Mouse (Mus musculus): ENCODE data around the gene Gm20388. TPM values are rescaled to one million over a fixed set of nuclear protein-coding genes. Genes with fewer than 3 reads are reported as not detected.

The Gm20388 gene
- total RNA-seq, 1 experiment from 2014 or later, result 3.6 TPM

GRCm38 (mm10) chr8:122162992-122163391 lies 2252.4 kb downstream of the Gm20388 start:
- DNase-seq, result peak; percentile 89

- no peak for DNase-seq
These were observed 2256.7 kb downstream of the Gm20388 start for GRCm38 (mm10) chr8:122167204-122167860.

- DNase-seq, result no peak
These were observed 2258.8 kb downstream of the Gm20388 start for GRCm38 (mm10) chr8:122169446-122169845.

- DNase-seq, result no peak
These were observed 2261.2 kb downstream of the Gm20388 start for GRCm38 (mm10) chr8:122171823-122172222.

GRCm38 (mm10) chr8:122174133-122174930 lies 2263.7 kb downstream of the Gm20388 start:
- DNase-seq, result peak; percentile 52

DNA sequence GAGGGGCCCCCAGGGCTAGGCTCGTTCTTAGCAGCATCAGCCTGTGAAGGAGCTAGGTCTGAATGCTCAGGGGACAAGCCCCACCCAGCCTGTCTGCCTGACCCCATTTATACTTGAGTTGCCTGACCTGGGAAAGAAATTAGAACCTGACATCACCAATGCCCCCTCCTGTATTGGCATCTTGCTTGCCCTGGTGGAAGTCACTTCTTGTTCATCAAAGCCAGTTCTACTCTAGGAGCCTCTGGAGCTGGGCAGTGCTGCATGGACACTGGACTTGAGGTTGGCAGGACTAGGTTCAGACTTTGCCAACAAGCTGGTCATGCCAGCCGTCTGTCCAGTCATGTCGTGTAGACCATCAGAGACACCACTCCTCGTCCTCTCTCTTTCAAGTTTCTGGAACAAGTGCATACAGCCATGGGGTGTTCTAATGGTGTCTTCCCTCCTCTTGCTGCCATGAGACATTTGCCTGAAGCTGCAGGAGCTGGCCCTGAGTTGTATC lies 2267.8 kb downstream of the Gm20388 start:
- DNase-seq, result no peak

- no peak for DNase-seq
These were observed 2268.7 kb downstream of the Gm20388 start for GRCm38 (mm10) chr8:122179354-122179753.

DNA sequence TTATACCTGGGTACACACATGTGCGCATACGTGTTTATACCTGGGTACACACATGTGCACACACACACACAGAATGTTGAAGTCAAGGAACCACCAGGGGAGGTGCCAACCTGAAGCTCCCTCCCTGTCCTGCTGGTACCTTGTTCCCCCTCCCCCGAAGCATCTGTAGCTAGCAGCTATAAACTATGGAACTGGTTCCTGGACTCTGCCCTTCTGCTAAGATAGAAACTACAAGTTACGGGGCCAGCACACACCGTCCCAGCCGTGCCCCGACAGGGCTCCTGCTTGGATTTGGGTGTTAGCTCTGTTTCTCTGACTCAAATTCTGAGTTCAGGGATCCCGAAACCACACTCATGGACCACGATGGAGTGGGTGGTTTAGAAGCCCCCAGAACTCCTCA lies 2269.5 kb downstream of the Gm20388 start:
- DNase-seq, result no peak

DNA sequence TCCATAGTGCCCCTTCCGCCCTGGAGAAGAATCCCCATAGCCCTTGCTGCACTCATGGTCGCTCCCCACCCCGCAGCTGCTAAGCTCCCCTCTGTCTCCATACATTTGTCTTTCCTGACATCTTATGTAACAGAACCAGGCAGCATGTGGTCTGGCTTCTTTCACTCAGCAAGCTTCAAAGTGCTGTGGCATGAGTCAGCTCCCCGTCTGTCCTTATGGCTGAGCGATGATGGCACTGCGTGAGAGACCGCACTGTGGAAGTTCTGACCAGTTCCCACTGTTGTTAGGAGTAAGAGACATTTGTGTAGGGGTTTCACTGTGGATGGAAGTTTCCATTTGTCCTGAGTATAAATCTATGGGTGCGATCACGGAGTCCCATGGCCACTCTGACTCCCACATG lies 2270.8 kb downstream of the Gm20388 start:
- DNase-seq, result peak; percentile 34

DNA sequence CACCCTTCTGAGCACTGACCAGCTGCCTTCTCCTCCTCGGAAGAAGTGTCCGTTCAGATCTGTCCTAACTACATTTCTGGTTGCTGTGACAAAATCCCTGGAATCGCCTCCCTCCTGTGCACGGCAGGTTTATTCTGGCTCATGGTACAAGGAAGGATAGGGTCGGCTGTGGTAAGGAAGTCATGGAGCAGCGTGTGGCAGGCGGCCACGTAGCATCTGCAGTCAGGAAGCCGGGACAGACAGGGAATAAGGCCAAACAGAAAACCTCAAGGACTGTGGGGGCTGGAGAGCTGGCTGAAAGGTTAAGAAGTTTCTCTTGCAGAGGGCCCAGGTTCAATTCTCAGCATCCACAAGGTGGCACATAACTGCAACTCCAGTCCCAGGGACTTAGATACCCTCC lies 2271.3 kb downstream of the Gm20388 start:
- DNase-seq, result peak; percentile 13

GRCm38 (mm10) chr8:122186363-122186974 lies 2275.8 kb downstream of the Gm20388 start:
- DNase-seq, result no peak

DNA sequence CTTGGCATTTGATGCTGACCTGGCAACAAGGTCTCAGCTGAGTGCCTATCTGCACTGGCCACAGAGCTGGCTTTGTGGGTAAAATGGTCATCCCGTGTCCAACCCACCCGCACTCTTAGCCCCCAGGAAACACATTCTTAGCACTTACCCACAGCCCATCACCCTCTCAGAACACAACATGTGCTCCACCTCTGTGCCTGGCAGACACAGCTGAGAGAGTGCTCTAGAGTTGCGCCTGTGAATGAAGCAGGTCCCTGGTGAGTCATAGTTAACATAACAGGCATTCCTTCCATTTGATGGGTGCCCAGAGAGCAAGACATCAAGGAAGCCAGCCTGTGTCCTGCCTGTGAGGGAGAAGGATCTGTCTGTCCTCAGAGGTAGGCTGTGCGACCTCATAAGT lies 2276.6 kb downstream of the Gm20388 start:
- no peak for DNase-seq

- no peak for DNase-seq
These were observed 2279.9 kb downstream of the Gm20388 start for GRCm38 (mm10) chr8:122190349-122191053.

- no peak for DNase-seq
These were observed 2280.4 kb downstream of the Gm20388 start for GRCm38 (mm10) chr8:122191054-122191376.

DNA sequence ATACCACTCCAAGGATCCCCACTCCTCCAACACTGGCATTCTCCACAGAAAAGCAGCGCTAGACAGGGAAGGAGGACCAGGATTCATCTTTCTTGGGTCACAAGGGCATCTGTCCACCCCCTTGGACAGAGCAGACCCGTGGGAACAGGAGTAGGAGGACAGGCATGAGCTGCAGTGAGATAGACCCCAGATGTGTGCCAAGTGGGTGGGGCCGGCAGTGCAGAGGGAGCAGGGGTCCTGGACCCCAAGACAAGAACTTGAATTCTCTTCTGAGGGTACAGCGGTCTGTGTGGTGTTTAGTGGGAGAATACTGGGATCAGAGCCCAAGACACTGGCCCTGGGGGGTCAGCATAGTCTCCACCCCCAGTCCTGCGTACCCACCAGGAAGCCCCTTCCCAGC lies 2282.1 kb downstream of the Gm20388 start:
- no peak for DNase-seq

DNA sequence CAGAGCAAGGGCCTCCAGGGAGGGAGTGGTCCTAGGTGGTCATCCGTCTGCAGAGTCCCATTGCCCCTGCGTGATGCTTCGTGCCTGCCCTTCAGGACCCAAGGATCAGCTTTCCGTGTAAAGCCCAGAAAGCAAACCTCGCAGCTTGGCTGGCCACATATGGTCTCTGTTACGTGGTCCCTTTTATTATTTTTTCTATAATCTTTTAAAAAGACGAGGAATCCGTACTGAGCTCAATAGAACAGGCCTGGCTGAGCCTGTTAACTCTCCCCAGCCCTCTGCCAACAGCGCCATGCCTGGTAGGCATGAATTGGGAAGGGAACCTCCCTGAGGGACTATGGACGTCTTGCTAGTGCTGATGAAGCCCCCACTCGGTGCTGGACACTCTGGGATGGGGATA lies 2282.9 kb downstream of the Gm20388 start:
- DNase-seq, result no peak

- DNase-seq, result no peak
These were observed 2283.8 kb downstream of the Gm20388 start for GRCm38 (mm10) chr8:122194396-122194795.

DNA sequence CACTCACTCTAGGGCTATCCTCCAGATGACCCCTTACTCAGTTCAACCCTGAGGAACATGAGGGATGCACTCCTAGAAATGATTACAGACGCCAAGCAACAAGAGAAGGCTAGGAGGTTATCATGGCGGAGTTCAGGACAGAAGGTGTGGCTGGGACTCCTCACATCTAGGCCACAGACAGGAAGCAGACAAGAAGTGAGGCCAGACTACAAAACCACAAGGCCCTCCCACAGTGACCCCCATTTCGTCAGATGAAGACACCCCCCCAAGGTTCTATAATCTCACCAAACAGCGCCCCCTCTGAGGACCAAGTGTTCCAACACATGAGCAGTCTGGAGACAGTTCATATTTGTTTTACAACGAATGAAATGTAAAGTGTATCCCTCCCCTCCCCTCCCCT lies 2286.7 kb downstream of the Gm20388 start:
- no peak for DNase-seq

DNA sequence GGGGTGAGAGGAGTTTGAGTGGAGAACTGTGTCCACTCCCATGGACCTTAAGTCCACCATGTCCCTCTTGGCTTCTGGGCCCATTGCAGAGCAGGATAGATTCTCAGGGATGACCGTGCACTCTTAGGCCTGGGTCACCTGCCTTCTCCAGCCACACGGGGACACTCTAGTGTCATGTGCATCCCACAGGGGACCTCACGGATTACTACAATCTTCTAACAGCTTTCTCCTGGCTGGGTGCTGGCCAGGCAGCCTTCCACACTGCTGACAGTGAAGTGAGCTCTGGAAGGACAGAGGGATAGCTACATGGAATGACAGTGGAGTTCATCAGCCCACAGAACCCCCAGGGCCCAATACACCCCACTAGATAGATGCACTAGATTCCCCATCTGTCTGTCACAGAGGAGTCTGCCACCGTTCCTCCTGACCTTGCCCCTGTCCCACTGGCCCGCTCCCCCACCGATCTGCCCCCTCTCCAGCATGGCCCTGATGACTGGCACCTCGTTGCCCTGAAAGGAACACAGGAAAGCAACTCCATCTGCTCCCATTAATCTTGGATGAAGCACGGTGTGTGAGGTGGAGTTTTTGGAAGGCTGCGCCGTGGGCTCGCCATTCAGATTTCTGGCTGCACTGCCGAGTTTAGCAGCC lies 2287.9 kb downstream of the Gm20388 start:
- no peak for DNase-seq

- no peak for DNase-seq
These were observed 2288.6 kb downstream of the Gm20388 start for GRCm38 (mm10) chr8:122199191-122199590.

- DNase-seq, result peak; percentile 31
These were observed 2289.2 kb downstream of the Gm20388 start for GRCm38 (mm10) chr8:122199841-122200240.

DNA sequence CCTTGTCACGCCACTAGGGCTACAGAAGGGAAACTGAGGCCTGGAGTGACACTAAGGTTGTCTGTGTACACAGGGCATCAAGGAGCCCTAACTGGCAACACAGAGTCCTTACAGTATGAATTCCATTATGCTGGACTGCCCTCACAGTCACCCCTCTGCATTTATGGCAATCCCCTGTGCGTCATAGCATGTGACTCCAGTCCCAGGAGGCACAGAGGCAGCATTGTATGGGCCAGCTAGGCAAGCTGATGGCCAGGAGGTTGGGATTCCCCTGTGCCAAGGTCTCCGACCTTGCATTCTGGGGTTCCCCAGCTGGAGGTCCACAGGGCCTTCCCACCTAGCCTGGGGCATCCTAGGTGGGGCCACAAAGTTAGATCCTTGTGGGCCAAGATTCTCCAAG lies 2300.9 kb downstream of the Gm20388 start:
- DNase-seq, result no peak
